Mouse (Mus musculus) CD4-positive, CD25-positive, alpha-beta regulatory T cell, adult 4 months (primary cell): Measurements from ENCODE around the gene Grin1. TPM values are rescaled to one million over a fixed set of nuclear protein-coding genes. Genes with fewer than 3 reads are reported as not detected.
"Not testable (repeated sequence)": the region's sequence is repeated elsewhere in the genome, so short reads cannot be mapped to it uniquely, and the experiment has no call there.

Experiments used
- ATAC-seq: one replicate; pipeline ENCODE4 v1.8.0; 2017
- polyA plus RNA-seq, 2 experiments: library from polyadenylated mRNA; unstranded; fragments of 100-300 nt; shearing (Covaris generic); gene quantifications; one replicate each; pipeline ENCODE4 v1.2.1; 2017

The Grin1 gene
- polyA plus RNA-seq, 2 experiments from 2014 or later: not detected

- ATAC-seq: no peak
Measured at GRCm38 (mm10) chr2:25286314-25286713, 32.7 kb downstream of the Grin1 start.

GRCm38 (mm10) chr2:25285551-25285950, 33.4 kb downstream of the Grin1 start:
- ATAC-seq: no peak

- ATAC-seq: peak; percentile 87
Measured at GRCm38 (mm10) chr2:25278928-25279882, 39.8 kb downstream of the Grin1 start.

- no peak for ATAC-seq
Measured at GRCm38 (mm10) chr2:25273010-25273409, 46.0 kb downstream of the Grin1 start.

- peak; percentile 11 for ATAC-seq
Measured at GRCm38 (mm10) chr2:25272515-25272914, 46.5 kb downstream of the Grin1 start.

- ATAC-seq: peak; percentile 91
Measured at GRCm38 (mm10) chr2:25271827-25272511, 47.0 kb downstream of the Grin1 start, which contains the start of the genes Ssna1 and Anapc2. TSS of gene Ssna1 (minus strand) at chr2:25272438. TSS of gene Anapc2 (plus strand) at chr2:25272478.

- no peak for ATAC-seq
Measured at GRCm38 (mm10) chr2:25267746-25268309, 51.2 kb downstream of the Grin1 start.

DNA sequence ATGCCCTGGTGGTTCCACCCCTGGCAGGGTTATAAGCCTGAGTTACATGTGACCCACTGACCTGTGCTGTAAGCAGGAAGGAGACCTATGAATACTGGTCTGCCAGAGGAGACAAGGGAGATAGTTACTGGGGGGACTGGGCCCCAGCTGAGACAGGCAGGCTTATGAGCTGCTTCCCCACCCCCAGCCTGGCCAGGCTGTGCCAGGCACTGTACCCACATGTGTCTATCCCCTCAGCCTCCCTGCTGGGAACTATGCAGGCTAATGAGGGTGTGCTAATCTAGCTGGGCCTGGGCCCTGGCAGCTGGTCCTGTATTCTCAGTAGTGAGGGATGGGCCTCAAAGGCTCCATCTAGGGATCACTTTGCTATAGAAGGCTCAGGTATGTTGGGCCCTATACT, 51.7 kb downstream of the Grin1 start:
- ATAC-seq: no peak

DNA sequence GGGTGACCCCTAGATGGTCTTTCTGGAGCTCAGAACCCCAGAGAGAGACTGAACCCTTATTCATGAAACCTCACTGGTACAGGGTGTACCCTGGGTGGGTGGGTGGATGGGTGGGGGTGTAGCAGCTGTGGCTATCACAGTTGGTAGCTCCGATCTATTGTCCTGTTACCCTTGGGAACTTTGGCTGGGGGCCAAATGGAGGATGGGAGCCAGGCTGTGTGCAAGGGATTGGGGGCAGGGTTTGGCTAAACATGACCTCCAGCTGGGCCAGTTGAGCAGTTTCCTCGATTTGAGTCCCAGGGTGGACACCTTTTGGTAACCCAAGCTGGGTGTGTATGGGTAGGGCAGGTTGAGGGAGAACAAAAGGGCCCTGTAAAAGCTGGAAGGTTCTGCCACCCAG, 52.3 kb downstream of the Grin1 start:
- ATAC-seq: no peak

- no peak for ATAC-seq
Measured at GRCm38 (mm10) chr2:25265897-25266656, 52.9 kb downstream of the Grin1 start.

DNA sequence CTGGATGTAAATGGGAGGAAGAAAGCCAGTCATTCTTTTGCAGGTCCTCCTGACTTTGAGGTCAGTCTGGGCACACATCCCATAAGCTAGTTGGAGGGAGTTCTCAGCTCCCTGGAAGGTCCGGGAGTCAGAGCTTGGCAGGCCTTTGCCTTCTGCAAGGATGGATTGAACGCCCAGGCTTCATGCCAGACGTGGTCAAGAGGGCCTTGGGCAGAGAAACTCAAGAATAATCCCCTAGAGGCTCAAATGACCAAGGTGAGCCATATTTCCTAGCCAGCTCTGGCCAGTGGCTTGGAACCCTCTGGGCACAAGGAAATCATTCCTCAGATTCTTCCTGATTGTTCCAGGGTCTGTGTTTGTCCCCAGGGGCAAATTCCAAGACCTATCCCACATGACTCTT, 54.1 kb downstream of the Grin1 start:
- ATAC-seq: no peak

DNA sequence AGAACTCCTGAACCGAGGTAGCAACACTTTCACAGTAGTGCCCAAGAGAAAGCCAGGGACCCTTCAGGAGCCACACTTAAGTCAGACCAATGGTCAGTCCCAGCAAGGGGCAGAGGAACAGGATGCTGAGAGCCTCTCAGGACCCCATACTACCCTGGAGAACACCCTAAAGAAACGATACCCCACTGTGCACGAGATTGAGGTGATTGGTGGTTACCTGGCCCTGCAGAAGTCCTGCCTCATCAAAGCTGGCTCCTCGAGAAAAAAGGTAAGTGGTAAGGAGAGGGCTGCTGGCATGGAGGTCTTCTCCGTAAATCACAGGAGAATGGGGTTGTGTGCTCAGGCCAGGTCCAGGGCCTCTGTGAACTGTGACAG, 54.7 kb downstream of the Grin1 start:
- no peak for ATAC-seq

DNA sequence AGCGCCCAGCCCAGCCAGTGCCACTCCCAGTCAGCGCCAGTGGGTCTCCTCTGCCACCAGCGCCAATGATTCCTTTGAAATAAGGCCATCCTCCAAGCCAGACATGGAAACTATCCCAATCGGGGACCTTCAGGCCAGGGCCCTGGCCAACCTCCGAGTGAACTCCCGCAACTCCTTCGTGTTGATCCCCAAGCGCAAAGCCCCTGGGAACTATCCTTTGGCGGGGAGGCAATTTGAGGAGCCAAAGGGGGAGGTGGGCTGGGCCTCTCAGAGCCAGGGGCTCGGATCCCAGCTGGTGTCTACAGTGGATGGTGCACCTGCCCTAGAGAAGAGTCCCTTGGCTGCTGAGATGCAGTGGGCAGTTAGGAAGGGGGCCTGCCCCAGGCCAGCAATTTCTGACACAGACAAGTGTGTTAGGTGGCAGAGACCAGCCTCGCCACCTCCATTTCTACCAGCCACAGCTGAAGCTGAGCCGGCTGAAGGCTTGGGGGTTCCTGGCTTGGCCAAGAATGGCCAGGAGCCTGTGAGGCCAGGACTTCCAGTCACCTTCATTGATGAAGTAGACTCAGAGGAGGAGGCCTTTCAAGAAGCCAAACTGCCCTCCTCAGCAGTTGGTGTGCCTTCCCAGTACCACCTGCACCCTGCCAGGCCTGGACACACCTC, 55.2 kb downstream of the Grin1 start:
- ATAC-seq: no peak

DNA sequence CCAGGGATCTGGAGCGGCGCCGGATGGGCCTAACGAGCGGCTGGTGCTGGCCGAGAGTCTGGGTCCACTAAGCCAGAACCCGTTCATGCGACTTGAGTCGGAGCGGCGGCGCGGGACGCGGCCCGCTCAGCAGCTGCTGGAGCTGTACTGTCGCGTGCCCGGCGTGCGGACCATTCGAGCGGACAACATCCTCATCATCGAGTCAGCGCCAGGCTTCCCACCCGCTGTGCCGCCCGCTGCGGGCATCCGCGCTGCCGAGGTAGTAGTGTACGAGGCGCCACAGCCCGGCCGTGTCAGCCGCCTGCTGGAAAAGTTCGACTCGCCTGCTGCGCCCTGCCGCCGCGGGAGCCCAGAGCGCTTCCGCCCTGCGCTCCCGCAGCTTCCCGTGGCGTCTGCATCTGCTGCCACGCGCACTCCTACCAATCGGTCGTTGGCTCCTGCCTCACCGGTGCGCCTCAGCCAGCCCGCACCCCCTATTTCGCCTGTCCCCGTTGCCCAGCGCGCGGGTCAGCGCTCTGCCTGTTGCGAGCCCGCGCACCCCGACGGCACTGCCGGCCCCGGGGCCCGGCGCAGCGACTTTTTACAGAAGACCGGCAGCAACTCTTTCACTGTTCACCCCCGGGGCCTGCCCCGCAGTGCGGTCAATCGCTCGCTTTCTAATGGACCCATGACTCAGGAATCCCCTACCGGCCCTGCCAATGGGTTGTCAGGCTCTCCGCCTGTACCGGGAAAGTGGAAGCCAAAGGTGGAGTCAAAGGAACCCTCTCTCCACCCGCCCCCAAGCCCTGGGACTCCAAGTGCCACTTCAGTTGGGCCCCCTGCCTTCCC, 56.0 kb downstream of the Grin1 start:
- peak; percentile 46 for ATAC-seq

DNA sequence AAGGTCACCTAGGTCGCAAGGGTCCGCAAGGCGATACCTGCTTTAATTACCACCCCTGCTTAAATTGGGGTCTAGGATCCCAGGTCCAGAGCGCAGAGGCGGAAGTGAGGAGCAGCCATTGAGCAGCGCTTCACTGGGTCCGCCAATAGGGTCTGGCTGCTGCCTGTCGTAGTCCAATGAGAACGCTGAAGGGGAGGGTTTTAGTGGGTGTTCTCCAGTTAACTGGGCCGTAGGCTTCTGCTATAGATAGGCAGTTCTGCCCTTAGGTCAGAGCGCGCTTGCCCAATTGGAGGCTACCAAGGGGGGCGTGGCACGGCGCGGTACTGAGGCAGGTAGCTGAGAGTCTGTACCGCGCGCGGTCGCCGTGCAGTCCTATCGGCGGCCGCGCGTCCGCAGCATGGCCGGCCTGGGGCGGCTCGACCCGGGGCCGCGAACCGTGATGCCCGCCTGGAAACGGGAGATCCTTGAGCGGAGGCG, 56.7 kb downstream of the Grin1 start, which contains the start of gene Tprn:
TSS of gene Tprn (plus strand) at position 328 of the 477 bp plus-strand sequence.
- ATAC-seq: peak; percentile 98

DNA sequence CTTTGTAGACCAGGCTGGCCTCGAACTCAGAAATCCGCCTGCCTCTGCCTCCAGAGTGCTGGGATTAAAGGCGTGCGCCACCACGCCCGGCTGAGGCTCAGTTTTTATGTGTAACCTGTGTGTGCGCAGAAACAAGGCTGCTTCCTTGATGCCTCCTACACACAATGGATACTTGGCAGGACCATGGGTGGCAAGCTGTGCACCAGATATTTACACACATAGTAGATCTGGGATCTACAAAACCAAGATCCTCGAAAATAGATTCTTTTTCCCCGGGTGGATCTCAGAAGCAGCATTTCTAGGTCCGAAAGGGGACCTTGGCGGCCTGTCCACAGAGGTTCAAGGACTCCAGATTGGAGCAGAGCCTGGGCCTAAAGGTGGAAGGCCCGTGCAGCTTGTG, 57.1 kb downstream of the Grin1 start:
- ATAC-seq: peak; percentile 28

DNA sequence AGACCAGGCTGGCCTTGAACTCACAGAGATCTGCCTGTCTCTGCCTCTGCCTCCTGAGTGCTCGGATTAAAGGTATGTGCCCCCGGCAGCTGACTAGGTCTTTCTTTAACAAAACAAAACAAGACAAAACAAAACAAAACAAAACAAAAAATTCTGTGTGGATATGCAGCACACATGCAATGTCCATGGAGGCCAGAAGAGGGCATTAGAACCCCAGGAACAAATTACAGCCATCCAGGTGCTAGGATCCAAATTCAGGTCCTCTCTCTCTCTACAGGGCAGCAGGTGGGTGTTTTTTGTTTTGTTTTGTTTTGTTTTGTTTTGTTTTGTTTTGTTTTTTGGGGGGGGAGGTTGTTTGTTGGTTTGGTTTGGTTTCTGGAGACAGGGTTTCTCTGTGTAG, 60.1 kb downstream of the Grin1 start:
- ATAC-seq: no peak

- not testable (repeated sequence) for ATAC-seq
Measured at GRCm38 (mm10) chr2:25257250-25257649, 61.7 kb downstream of the Grin1 start.

DNA sequence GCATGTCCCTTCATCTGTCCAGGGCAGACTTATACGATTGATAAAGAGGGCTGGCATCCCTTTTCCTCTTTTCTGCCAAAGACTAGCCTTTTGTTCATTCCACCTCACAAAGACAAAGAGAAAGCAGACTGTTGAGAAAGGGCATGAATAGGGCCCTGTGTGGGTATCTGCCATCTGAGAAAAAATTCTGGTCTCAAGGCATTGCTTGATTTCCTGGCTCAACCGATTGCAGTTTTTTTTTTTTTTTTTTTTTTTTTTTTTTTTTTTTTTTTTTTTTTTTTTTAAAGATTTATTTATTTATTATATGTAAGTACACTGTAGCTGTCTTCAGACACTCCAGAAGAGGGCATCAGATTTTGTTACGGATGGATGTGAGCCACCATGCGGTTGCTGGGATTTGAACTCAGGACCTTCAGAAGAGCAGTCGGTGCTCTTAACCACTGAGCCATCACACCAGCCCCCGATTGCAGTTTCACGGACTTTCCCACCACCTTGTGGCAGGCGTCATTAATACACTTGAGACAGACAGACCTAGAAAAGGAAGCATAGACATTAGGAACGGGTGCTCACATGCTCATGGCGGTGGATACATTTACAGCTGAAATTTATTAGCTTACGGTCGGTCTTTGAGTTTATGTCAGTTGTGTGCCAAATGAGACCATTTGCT, 62.4 kb downstream of the Grin1 start:
- not testable (repeated sequence) for ATAC-seq

- peak; percentile 89 for ATAC-seq
Measured at GRCm38 (mm10) chr2:25255284-25255779, 63.7 kb downstream of the Grin1 start, which contains the start of gene Tmem203. TSS of gene Tmem203 (plus strand) at chr2:25255439.
